Mouse (Mus musculus) myocyte (in vitro differentiated cells): ENCODE results near the gene Dnah2.

Experiments
- CEBPB ChIP-seq: IDR thresholded peaks from 2 replicates; pipeline ENCODE4 v1.6.1; 2011; ENCODE audit warnings: mild to moderate bottlenecking, moderate library complexity; ENCODE audit not compliant: poor library complexity, insufficient read depth, severe bottlenecking
- E2F4 ChIP-seq: IDR thresholded peaks from one replicate; pipeline ENCODE4 v1.6.1; 2011; ENCODE audit warnings: mild to moderate bottlenecking, control low read depth, moderate library complexity; ENCODE audit not compliant: insufficient read depth
- MAX ChIP-seq: IDR thresholded peaks from one replicate; pipeline ENCODE4 v1.6.1; 2011; ENCODE audit warnings: low read depth, mild to moderate bottlenecking, control low read depth
- MYOD1 ChIP-seq, 3 experiments: IDR thresholded peaks; one replicate each; pipeline ENCODE4 v1.6.1; 2011; ENCODE audit warnings: control low read depth in 2 of 3, low read depth in 2 of 3, mild to moderate bottlenecking in 2 of 3, moderate library complexity in 1 of 3; ENCODE audit not compliant: insufficient read length in 2 of 3, control insufficient read depth in 1 of 3
- POLR2A ChIP-seq: IDR thresholded peaks from one replicate; pipeline ENCODE4 v1.6.1; 2011; ENCODE audit warnings: low read depth, mild to moderate bottlenecking, control low read depth, moderate library complexity; ENCODE audit not compliant: insufficient read length
- POLR2AphosphoS2 ChIP-seq: IDR thresholded peaks from one replicate; pipeline ENCODE4 v1.6.1; 2011; ENCODE audit warnings: low read depth, control low read depth; ENCODE audit not compliant: insufficient read length
- REST ChIP-seq: IDR thresholded peaks from one replicate; pipeline ENCODE4 v1.6.1; 2011; ENCODE audit warnings: mild to moderate bottlenecking, control low read depth, moderate library complexity; ENCODE audit not compliant: insufficient read depth, insufficient read length
- SRF ChIP-seq: IDR thresholded peaks from one replicate; pipeline ENCODE4 v1.6.1; 2011; ENCODE audit warnings: low read depth; ENCODE audit not compliant: control insufficient read depth, insufficient read length
- TCF12 ChIP-seq: IDR thresholded peaks from one replicate; pipeline ENCODE4 v1.6.1; 2011; ENCODE audit warnings: mild to moderate bottlenecking, control low read depth; ENCODE audit not compliant: poor library complexity, insufficient read depth, severe bottlenecking
- TCF3 ChIP-seq: IDR thresholded peaks from one replicate; pipeline ENCODE4 v1.6.1; 2011; ENCODE audit warnings: low read depth, control low read depth; ENCODE audit not compliant: insufficient read length
- USF1 ChIP-seq: IDR thresholded peaks from one replicate; pipeline ENCODE4 v1.6.1; 2011; ENCODE audit warnings: low read depth, mild to moderate bottlenecking, control low read depth, moderate library complexity

DNA sequence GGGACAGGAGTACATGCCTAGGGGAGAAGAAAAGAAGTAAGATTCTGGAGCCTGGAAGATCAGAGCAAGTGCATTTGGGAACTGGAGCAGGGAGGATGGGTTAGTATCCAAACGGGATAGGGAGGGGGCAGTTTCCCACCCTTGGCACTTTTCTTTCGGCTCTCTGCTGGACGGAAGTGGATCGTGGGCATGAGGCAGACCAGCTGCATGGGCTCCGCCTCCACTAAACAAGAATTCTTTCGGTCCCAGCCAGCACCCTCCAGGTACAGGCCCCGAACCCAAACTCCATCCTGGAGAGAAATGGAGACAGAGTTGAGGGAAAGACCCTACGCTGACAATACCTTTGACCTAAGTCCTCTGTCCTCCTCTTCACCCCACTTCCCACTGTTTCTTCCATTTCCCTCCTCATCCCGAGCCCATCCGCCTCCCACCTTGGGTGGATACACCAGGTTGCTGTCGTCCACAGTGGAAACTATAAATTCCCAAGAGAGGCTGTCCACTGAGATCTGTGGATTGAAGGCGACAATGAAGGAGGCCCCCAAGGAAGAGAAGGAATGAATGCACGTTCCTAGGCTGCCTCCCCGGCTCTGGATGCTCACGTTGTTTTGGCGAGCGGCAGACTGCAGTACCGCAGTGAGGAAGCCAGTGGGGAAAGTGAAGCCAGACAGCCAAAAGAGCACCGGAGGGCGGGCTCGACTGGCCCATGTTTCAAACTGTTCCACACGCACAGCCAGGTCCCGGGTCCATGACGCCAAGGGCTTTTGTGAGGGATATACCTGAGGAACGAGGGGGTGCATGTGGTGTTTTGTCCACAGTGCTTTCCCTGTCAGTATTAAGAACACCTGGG, 127.6 kb downstream of the Dnah2 start:
- TF ChIP-seq MAX (no peak), USF1 (no peak), MYOD1 (IDR thresholded peaks at IDR 0.05; ENCODE audit: control insufficient read depth in 1 of 3, insufficient read length in 2 of 3, low read depth in 2 of 3) (no peak), REST (no peak), POLR2A (no peak), E2F4 (no peak), TCF12 (no peak), TCF3 (no peak), CEBPB (no peak), POLR2AphosphoS2 (no peak), SRF (no peak)
